Mouse (Mus musculus) embryonic facial prominence, embryonic 15.5 days (tissue): Measurements from ENCODE around the gene Six2. TPM values are rescaled to one million over a fixed set of nuclear protein-coding genes. Genes with fewer than 3 reads are reported as not detected.
A peak's percentile ranks its signal among the peaks of the same experiment; 100 is the strongest.
"Not testable (repeated sequence)": the region's sequence is repeated elsewhere in the genome, so short reads cannot be mapped to it uniquely, and the experiment has no call there.

Experiments
- ATAC-seq: fragments of 200-750 bp; cut with Nextera tagmentation; 2 replicates; pipeline ENCODE4 v1.8.0; 2017; ENCODE audit warnings: low read depth, moderate TSS enrichment; ENCODE audit not compliant: insufficient number of reproducible peaks, low FRiP score, low TSS enrichment
- H3K27ac ChIP-seq: fragments of 300-500 bp; sonication (generic); replicated peaks from 2 replicates; pipeline ENCODE4 v1.5.1; 2015; ENCODE audit warnings: mild to moderate bottlenecking, inconsistent platforms
- H3K27me3 ChIP-seq: fragments of 300-500 bp; sonication (generic); 2 replicates; pipeline ENCODE4 v1.6.1; 2015; ENCODE audit warnings: inconsistent platforms
- H3K36me3 ChIP-seq: fragments of 300-500 bp; sonication (generic); 2 replicates; pipeline ENCODE4 v1.6.1; 2015; ENCODE audit warnings: mild to moderate bottlenecking, inconsistent platforms
- H3K4me1 ChIP-seq: fragments of 300-500 bp; sonication (generic); 2 replicates; pipeline ENCODE4 v1.6.1; 2015; ENCODE audit warnings: inconsistent platforms
- H3K4me2 ChIP-seq: fragments of 300-500 bp; sonication (generic); replicated peaks from 2 replicates; pipeline ENCODE4 v1.6.1; 2015; ENCODE audit warnings: mild to moderate bottlenecking, inconsistent platforms
- H3K4me3 ChIP-seq: fragments of 300-500 bp; sonication (generic); replicated peaks from 2 replicates; pipeline ENCODE4 v1.5.1; 2015; ENCODE audit warnings: mild to moderate bottlenecking, inconsistent platforms
- H3K9ac ChIP-seq: fragments of 300-500 bp; sonication (generic); 2 replicates; pipeline ENCODE4 v1.6.1; 2015; ENCODE audit warnings: inconsistent platforms
- H3K9me3 ChIP-seq: fragments of 300-500 bp; sonication (generic); replicated peaks from 2 replicates; pipeline ENCODE4 v1.6.1; 2016; ENCODE audit warnings: inconsistent platforms
- WGBS: fragments of 180-500 bp; shearing (Covaris S2); methylation state at CpG from one replicate; pipeline ENCODE4 v1.1.7; 2015; 5-methylcytosine and 5-hydroxymethylcytosine counted together
- polyA plus RNA-seq: library from polyadenylated mRNA; unstranded; fragments of >200 nt; fragmentation: Nextera tagmentation; extraction: Ambion mirVana; gene quantifications from 2 replicates; pipeline ENCODE4 v1.2.1, GENCODE M21; 2015

Gene Six2
- polyA plus RNA-seq, 1 experiment from 2014 or later = 10.7 TPM

- Histone ChIP-seq H3K9ac (no peak overlapping the region), H3K27ac (peak overlapping the region; percentile 87), H3K9me3 (no peaks in the 10 kb centered on the region), H3K4me2 (peak overlapping the region; percentile 88), H3K27me3 (peaks cover 98% of the 10 kb centered on the region), H3K4me3 (peak overlapping the region; percentile 57), H3K4me1 (peaks cover 52% of the 10 kb centered on the region), H3K36me3 (no peaks in the 10 kb centered on the region)
- no peak for ATAC-seq
- WGBS = 21% methylated on average over 5 of the region's 5 CpGs
Measured at GRCm38 (mm10) chr17:85689807-85690319, 1.8 kb upstream of the Six2 start.

- H3K4me2 ChIP-seq = peak overlapping the region; percentile 88
- H3K27me3 ChIP-seq = peaks cover 91% of the 10 kb centered on the region
- no peak for ATAC-seq
- H3K9me3 ChIP-seq = no peaks in the 10 kb centered on the region
- WGBS = 2% methylated on average over 35 of the region's 35 CpGs
- peak overlapping the region; percentile 2; the same call in 1 of the 2 replicates for H3K9ac ChIP-seq
- H3K36me3 ChIP-seq = no peaks in the 10 kb centered on the region
- H3K4me1 ChIP-seq = peaks cover 52% of the 10 kb centered on the region
- H3K4me3 ChIP-seq = peak overlapping the region; percentile 57
- H3K27ac ChIP-seq = peak overlapping the region; percentile 87
Measured at GRCm38 (mm10) chr17:85688911-85689806, 1.1 kb upstream of the Six2 start.

GRCm38 (mm10) chr17:85687421-85688235 lies 446 bp downstream of the Six2 start:
- peak overlapping the region; percentile 88 for H3K4me2 ChIP-seq
- H3K9me3 ChIP-seq = no peaks in the 10 kb centered on the region
- no peak for ATAC-seq
- H3K4me3 ChIP-seq = peak overlapping the region; percentile 57
- H3K4me1 ChIP-seq = peaks cover 55% of the 10 kb centered on the region
- peaks cover 86% of the 10 kb centered on the region for H3K27me3 ChIP-seq
- peak overlapping the region; percentile 87 for H3K27ac ChIP-seq
- under 1% methylated on average over 109 of the region's 109 CpGs for WGBS
- peak overlapping the region; percentile 56 for H3K9ac ChIP-seq
- H3K36me3 ChIP-seq = no peaks in the 10 kb centered on the region

- H3K4me2 ChIP-seq = peak overlapping the region; percentile 88
- peak overlapping the region; percentile 57 for H3K4me3 ChIP-seq
- H3K27ac ChIP-seq = peak overlapping the region; percentile 87; the same call in 1 of the 2 replicates
- H3K4me1 ChIP-seq = peaks cover 46% of the 10 kb centered on the region
- H3K27me3 ChIP-seq = peaks cover 86% of the 10 kb centered on the region
- WGBS = 9% methylated on average over 42 of the region's 42 CpGs
- H3K9me3 ChIP-seq = no peaks in the 10 kb centered on the region
- H3K9ac ChIP-seq = peak overlapping the region; percentile 56
- no peak for ATAC-seq
- H3K36me3 ChIP-seq = no peaks in the 10 kb centered on the region
Measured at GRCm38 (mm10) chr17:85686476-85687420, 1.3 kb downstream of the Six2 start.

- no peaks in the 10 kb centered on the region for H3K9me3 ChIP-seq
- H3K4me2 ChIP-seq = peak overlapping the region; percentile 88
- ATAC-seq = no peak
- H3K36me3 ChIP-seq = no peaks in the 10 kb centered on the region
- H3K9ac ChIP-seq = peak overlapping the region; percentile 56; the same call in 1 of the 2 replicates
- peaks cover 40% of the 10 kb centered on the region for H3K4me1 ChIP-seq
- peaks cover 87% of the 10 kb centered on the region for H3K27me3 ChIP-seq
- peak overlapping the region; percentile 57 for H3K4me3 ChIP-seq
- WGBS = 20% methylated on average over 11 of the region's 11 CpGs
- 0 out of 2 replicates have a peak overlapping the region, but pooled peaks have one; percentile 1 for H3K27ac ChIP-seq
Measured at GRCm38 (mm10) chr17:85685689-85686281, 2.3 kb downstream of the Six2 start.

GRCm38 (mm10) chr17:85684841-85685688 lies 3.0 kb downstream of the Six2 start:
- Histone ChIP-seq H3K27me3 (peaks cover 86% of the 10 kb centered on the region), H3K4me1 (peaks cover 38% of the 10 kb centered on the region), H3K27ac (0 out of 2 replicates have a peak overlapping the region, but pooled peaks have one; percentile 1), H3K4me3 (peak overlapping the region; percentile 57), H3K9me3 (no peaks in the 10 kb centered on the region), H3K9ac (peak overlapping the region; percentile 56; the same call in 1 of the 2 replicates), H3K4me2 (peak overlapping the region; percentile 88), H3K36me3 (no peaks in the 10 kb centered on the region)
- WGBS = 4% methylated on average over 44 of the region's 46 CpGs
- ATAC-seq = no peak

GRCm38 (mm10) chr17:85684436-85684835 lies 3.6 kb downstream of the Six2 start:
- not testable (repeated sequence) for H3K9ac ChIP-seq, H3K36me3 ChIP-seq, H3K9me3 ChIP-seq, ATAC-seq, H3K27ac ChIP-seq
- Histone ChIP-seq H3K4me1 (peaks cover 42% of the 10 kb centered on the region), H3K27me3 (peaks cover 86% of the 10 kb centered on the region), H3K4me3 (peak overlapping the region; percentile 57), H3K4me2 (peak overlapping the region; percentile 88)
- WGBS = 12% methylated on average over 6 of the region's 6 CpGs

GRCm38 (mm10) chr17:85683984-85684307 lies 4.1 kb downstream of the Six2 start:
- H3K36me3 ChIP-seq = no peaks in the 10 kb centered on the region
- H3K9me3 ChIP-seq = no peaks in the 10 kb centered on the region
- peaks cover 39% of the 10 kb centered on the region for H3K4me1 ChIP-seq
- H3K4me2 ChIP-seq = peak overlapping the region; percentile 88
- peaks cover 86% of the 10 kb centered on the region for H3K27me3 ChIP-seq
- ATAC-seq = no peak
- 0 out of 2 replicates have a peak overlapping the region, but pooled peaks have one; percentile 9 for H3K9ac ChIP-seq
- 2% methylated on average over 17 of the region's 17 CpGs for WGBS
- H3K27ac ChIP-seq = no peak overlapping the region
- H3K4me3 ChIP-seq = peak overlapping the region; percentile 57

GRCm38 (mm10) chr17:85683111-85683983 lies 4.7 kb downstream of the Six2 start:
- Histone ChIP-seq H3K9me3 (no peaks in the 10 kb centered on the region), H3K9ac (0 out of 2 replicates have a peak overlapping the region, but pooled peaks have one; percentile 4), H3K27me3 (peaks cover 83% of the 10 kb centered on the region), H3K4me2 (peak overlapping the region; percentile 88), H3K4me3 (peak overlapping the region; percentile 57), H3K27ac (no peak overlapping the region), H3K4me1 (peaks cover 33% of the 10 kb centered on the region), H3K36me3 (no peaks in the 10 kb centered on the region)
- ATAC-seq = no peak
- WGBS = 17% methylated on average over 25 of the region's 25 CpGs
